Comparison of ENCODE assay signal across 11 mouse cellular contexts in the genomic region with DNA sequence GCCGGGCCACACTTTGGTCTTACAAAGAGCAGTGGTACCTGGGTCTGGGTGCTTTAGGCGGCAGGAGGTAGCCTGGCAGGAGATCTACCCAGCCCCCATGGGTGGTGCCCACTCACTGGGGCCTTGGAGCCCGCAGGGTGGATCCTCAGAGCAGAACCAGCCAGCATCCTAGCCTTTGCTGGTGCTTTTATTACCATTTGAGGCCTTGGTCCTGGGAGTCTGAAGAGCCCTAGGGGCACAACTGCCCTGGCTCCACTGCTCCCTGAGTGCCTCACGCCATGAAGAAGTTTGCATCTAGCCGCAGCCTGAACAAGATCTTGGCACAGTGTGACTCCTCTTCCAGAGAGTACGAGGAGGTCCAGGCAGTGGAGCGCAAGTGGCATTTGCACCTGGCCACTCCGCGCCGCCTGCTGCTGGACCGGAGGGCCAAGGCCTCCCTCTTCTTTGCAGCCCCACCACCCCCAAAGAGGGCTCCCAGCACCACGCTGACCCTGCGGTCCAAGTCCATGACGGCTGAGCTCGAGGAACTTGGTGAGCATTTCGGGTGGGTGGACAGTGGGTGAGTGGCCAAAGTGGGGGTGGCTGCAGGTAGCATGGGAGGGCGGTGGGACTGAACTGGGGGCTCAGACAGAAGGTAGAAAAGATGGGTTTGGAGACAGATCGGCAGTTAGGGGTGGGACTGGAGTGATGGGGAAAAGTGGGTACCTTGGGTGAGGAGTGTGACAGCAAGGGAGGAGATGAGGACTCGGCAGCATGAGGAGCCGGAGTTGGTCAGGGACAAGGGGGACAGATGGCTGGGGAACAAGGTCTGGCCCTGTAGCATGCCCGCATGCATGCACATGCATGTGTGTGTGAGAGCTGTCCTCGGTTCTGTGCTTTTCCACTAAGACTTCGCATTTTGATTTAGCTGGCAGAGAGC. TPM values are rescaled to one million over a fixed set of nuclear protein-coding genes. Genes with fewer than 3 reads are reported as not detected.
DNase-seq lines count a peak whose midpoint lies in the region; ATAC-seq and TF ChIP-seq lines count a peak whose summit lies in the region.
"Had no signal": no experiment of that assay in that cellular context is flagged by ENCODE, and none has a peak within 500 bp of the region (broad histone marks: within the 10 kb centered on the region; RNA-seq: fewer than 3 reads in every experiment).

No protein-coding gene starts in this region.

- peaks cover 36% of the 10 kb centered on the region for H3K27me3 ChIP-seq in heart, embryonic 10.5 days (ENCODE audit: insufficient read depth, poor library complexity, severe bottlenecking)
- H3K27me3 ChIP-seq in forebrain, postnatal 0 days (ENCODE audit: insufficient read depth, low read length), result no peaks in the 10 kb centered on the region
- H3K27me3 ChIP-seq in midbrain, embryonic 13.5 days, result 0 out of 2 replicates have a peak, but pooled peaks cover 5% of the 10 kb centered on the region

- peak; percentile 62 for ATAC-seq in forebrain, postnatal 0 days
- peak; percentile 69 for ATAC-seq in midbrain, embryonic 13.5 days

- peaks cover 6% of the 10 kb centered on the region; the same call in 1 of the 2 replicates for H3K4me1 ChIP-seq in heart, embryonic 10.5 days
- H3K4me1 ChIP-seq in forebrain, postnatal 0 days (ENCODE audit: insufficient read depth), result peaks cover 11% of the 10 kb centered on the region; the same call in 1 of the 2 replicates
- H3K4me1 ChIP-seq in midbrain, embryonic 13.5 days (replicated peaks), result peaks cover 40% of the 10 kb centered on the region

- TF ChIP-seq CTCF in forebrain, postnatal 0 days (IDR thresholded peaks at IDR 0.05; ENCODE audit: low read depth), result no peak

- H3K36me3 ChIP-seq in heart, embryonic 10.5 days, result peaks cover 27% of the 10 kb centered on the region; the same call in 1 of the 2 replicates
- H3K36me3 ChIP-seq in forebrain, postnatal 0 days (ENCODE audit: insufficient read depth), result peaks cover 5% of the 10 kb centered on the region; the same call in 1 of the 2 replicates
- H3K36me3 ChIP-seq in midbrain, embryonic 13.5 days, result no peaks in the 10 kb centered on the region

- H3K9me3 ChIP-seq in heart, embryonic 10.5 days, result no peaks in the 10 kb centered on the region
- H3K9me3 ChIP-seq in forebrain, postnatal 0 days (ENCODE audit: low read length), result no peaks in the 10 kb centered on the region
- H3K9me3 ChIP-seq in midbrain, embryonic 13.5 days, result no peaks in the 10 kb centered on the region

- no peak overlapping the region for H3K27ac ChIP-seq in heart, embryonic 10.5 days
- peak overlapping the region; percentile 72 for H3K27ac ChIP-seq in forebrain, postnatal 0 days (ENCODE audit: low read depth, low read length)
- H3K27ac ChIP-seq in midbrain, embryonic 13.5 days, result peak overlapping the region; percentile 90

- peak overlapping the region; percentile 76 for H3K4me2 ChIP-seq in forebrain, postnatal 0 days (ENCODE audit: low read depth)
- H3K4me2 ChIP-seq in midbrain, embryonic 13.5 days (replicated peaks), result peak overlapping the region; percentile 71

- DNase-seq in heart, embryonic 10.5 days (ENCODE audit: low spot score), result no peak
- DNase-seq in heart, postnatal 25 days (ENCODE audit: low spot score), result no peak
- DNase-seq in brain, adult 2 months (ENCODE audit: low read depth, low spot score), result peak; percentile 66
- no peak for DNase-seq in forebrain, postnatal 0 days
- no peak for DNase-seq in adrenal gland, adult 8-10 months
- no peak for DNase-seq in left cerebral cortex, postnatal 4 days
- DNase-seq in c-Kit-positive CD71-positive TER-119-positive erythroid progenitor cells, embryonic 14.5 days (ENCODE audit: low spot score), result no peak
- DNase-seq: B cell, adult 2 months; kidney, postnatal 14 days; lung, postnatal 36 days had no signal

- intact Hi-C loops in heart, postnatal 25 days (cut with DNase I), result no loop called here
- intact Hi-C loops in left cerebral cortex, postnatal 4 days (cut with DNase I), result no loop called here

- WGBS in heart, embryonic 10.5 days, result 77% methylated on average over 23 of the region's 23 CpGs
- WGBS in forebrain, postnatal 0 days, result 56% methylated on average over 23 of the region's 23 CpGs
- WGBS in midbrain, embryonic 13.5 days, result 64% methylated on average over 23 of the region's 23 CpGs

- peak overlapping the region; percentile 68 for H3K9ac ChIP-seq in forebrain, postnatal 0 days
- peak overlapping the region; percentile 74 for H3K9ac ChIP-seq in midbrain, embryonic 13.5 days (replicated peaks)

- 0 out of 2 replicates have a peak overlapping the region, but pooled peaks have one; percentile 15 for H3K4me3 ChIP-seq in heart, embryonic 10.5 days
- H3K4me3 ChIP-seq in forebrain, postnatal 0 days (ENCODE audit: low read depth, low read length), result peak overlapping the region; percentile 43
- H3K4me3 ChIP-seq in midbrain, embryonic 13.5 days (replicated peaks), result peak overlapping the region; percentile 50

RNA-seq across cellular contexts. Expression of a gene that starts 33.8 kb away (rescaled TPM):
- 2.1 and 2.6 TPM in 2 replicates for polyA plus RNA-seq in heart, embryonic 10.5 days (2016; fragmentation: Nextera tagmentation; extraction: Ambion mirVana)
- 10 to 100 TPM; 48.2 to 53.3 TPM for total RNA-seq in heart, postnatal 25 days (2021)
- 38.9 and 42.4 TPM in 2 replicates for total RNA-seq in forebrain, postnatal 0 days (2014; rRNA removed)
- polyA plus RNA-seq in forebrain, postnatal 0 days (2015; fragmentation: Nextera tagmentation; extraction: Ambion mirVana), result 5.9 and 10.6 TPM in 2 replicates
- polyA plus RNA-seq in midbrain, embryonic 13.5 days (2015; fragmentation: Nextera tagmentation; extraction: Ambion mirVana), result 13.3 and 14.8 TPM in 2 replicates
- 10 to 100 TPM; 29.1 to 61.2 (median 42.8) TPM for total RNA-seq in adrenal gland, adult 8-10 months (2022)
- total RNA-seq in left cerebral cortex, postnatal 4 days (2021), result 100 to 1,000 TPM; 136 to 141 TPM

RNA-seq across cellular contexts. Expression of a gene that starts 34.9 kb away (rescaled TPM):
- polyA plus RNA-seq in heart, embryonic 10.5 days (2016; fragmentation: Nextera tagmentation; extraction: Ambion mirVana), result 0.16 and 0.17 TPM in 2 replicates
- under 1 TPM in 1 of 2 experiments, not detected in 1; 0.36 TPM for total RNA-seq in heart, postnatal 25 days (2021)
- 2.0 and 3.6 TPM in 2 replicates for total RNA-seq in forebrain, postnatal 0 days (2014; rRNA removed)
- 1.3 and 2.0 TPM in 2 replicates for polyA plus RNA-seq in forebrain, postnatal 0 days (2015; fragmentation: Nextera tagmentation; extraction: Ambion mirVana)
- polyA plus RNA-seq in midbrain, embryonic 13.5 days (2015; fragmentation: Nextera tagmentation; extraction: Ambion mirVana), result 2.5 and 2.6 TPM in 2 replicates
- 1 to 10 TPM in 1 of 4 experiments, under 1 TPM in 3; 0.17 to 1.4 (median 0.71) TPM for total RNA-seq in adrenal gland, adult 8-10 months (2022)
- 1 to 10 TPM; 5.8 to 5.9 TPM for total RNA-seq in left cerebral cortex, postnatal 4 days (2021)

RNA-seq across cellular contexts. Expression of a gene that starts 56.0 kb away (rescaled TPM):
- polyA plus RNA-seq in heart, embryonic 10.5 days (2016; fragmentation: Nextera tagmentation; extraction: Ambion mirVana), result 14.2 and 14.3 TPM in 2 replicates
- 10 to 100 TPM; 12.0 to 13.1 TPM for total RNA-seq in heart, postnatal 25 days (2021)
- 24.5 and 32.4 TPM in 2 replicates for total RNA-seq in forebrain, postnatal 0 days (2014; rRNA removed)
- 25.4 and 29.0 TPM in 2 replicates for polyA plus RNA-seq in forebrain, postnatal 0 days (2015; fragmentation: Nextera tagmentation; extraction: Ambion mirVana)
- polyA plus RNA-seq in midbrain, embryonic 13.5 days (2015; fragmentation: Nextera tagmentation; extraction: Ambion mirVana), result 16.7 and 17.6 TPM in 2 replicates
- 10 to 100 TPM; 16.9 to 32.5 (median 21.6) TPM for total RNA-seq in adrenal gland, adult 8-10 months (2022)
- total RNA-seq in left cerebral cortex, postnatal 4 days (2021), result 10 to 100 TPM; 31.5 to 32.8 TPM

RNA-seq across cellular contexts. Expression of a gene that starts 58.5 kb away (rescaled TPM):
- polyA plus RNA-seq in heart, embryonic 10.5 days (2016; fragmentation: Nextera tagmentation; extraction: Ambion mirVana), result 23.2 and 35.1 TPM in 2 replicates
- 1 to 10 TPM; 3.5 to 7.5 TPM for total RNA-seq in heart, postnatal 25 days (2021)
- total RNA-seq in forebrain, postnatal 0 days (2014; rRNA removed), result 38.6 and 51.3 TPM in 2 replicates
- 62.4 and 62.6 TPM in 2 replicates for polyA plus RNA-seq in forebrain, postnatal 0 days (2015; fragmentation: Nextera tagmentation; extraction: Ambion mirVana)
- polyA plus RNA-seq in midbrain, embryonic 13.5 days (2015; fragmentation: Nextera tagmentation; extraction: Ambion mirVana), result 70.8 and 80.3 TPM in 2 replicates
- total RNA-seq in adrenal gland, adult 8-10 months (2022), result 10 to 100 TPM in 3 of 4 experiments, 1 to 10 TPM in 1; 9.4 to 20.8 (median 15.1) TPM
- total RNA-seq in left cerebral cortex, postnatal 4 days (2021), result 10 to 100 TPM; 51.7 to 54.5 TPM
